12 mouse cellular contexts compared by ENCODE assay signal in the genomic region with DNA sequence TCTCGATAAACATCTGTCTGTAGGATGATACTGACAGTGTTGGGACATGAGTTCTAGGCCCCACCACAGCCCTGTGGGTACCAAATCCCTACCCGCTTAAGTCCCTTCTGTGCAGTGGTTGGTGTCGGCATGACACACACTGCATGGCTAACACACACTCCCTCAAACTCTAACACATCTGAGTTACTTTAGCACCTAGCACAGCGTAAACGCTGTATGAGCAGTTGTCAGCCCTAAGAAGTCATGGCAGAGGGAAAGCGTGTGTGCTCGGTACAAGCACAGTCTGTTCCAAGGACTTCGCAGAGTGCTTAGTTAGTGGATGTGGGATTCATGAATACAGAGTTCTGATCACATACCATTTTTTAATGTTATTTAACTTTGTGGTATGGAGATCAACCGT. TPM values are rescaled to one million over a fixed set of nuclear protein-coding genes. Genes with fewer than 3 reads are reported as not detected.
A peak's percentile ranks its signal among the peaks of the same experiment; 100 is the strongest.
DNase-seq lines count a peak whose midpoint lies in the region; ATAC-seq lines count a peak whose summit lies in the region.
"Had no signal": no experiment of that assay in that cellular context is flagged by ENCODE, and none has a peak within 500 bp of the region (broad histone marks: within the 10 kb centered on the region; RNA-seq: fewer than 3 reads in every experiment).

No protein-coding gene starts in this region.

- H3K4me2 ChIP-seq in kidney, embryonic 15.5 days = no peak overlapping the region
- H3K4me2 ChIP-seq in stomach, embryonic 16.5 days (ENCODE audit: low read depth, low read length) = no peak overlapping the region
- H3K4me2 ChIP-seq: forebrain, embryonic 15.5 days; hindbrain, embryonic 15.5 days had no signal

- H3K36me3 ChIP-seq in kidney, embryonic 15.5 days = 0 out of 2 replicates have a peak, but pooled peaks cover 5% of the 10 kb centered on the region
- peaks cover 56% of the 10 kb centered on the region for H3K36me3 ChIP-seq in megakaryocyte, embryonic 14.5 days (replicated peaks; ENCODE audit: low read length)
- H3K36me3 ChIP-seq in stomach, embryonic 16.5 days (ENCODE audit: control insufficient read depth, insufficient read depth, low read length) = no peaks in the 10 kb centered on the region

- 94% methylated on average over 9 of the region's 9 CpGs for WGBS in kidney, embryonic 15.5 days
- 89% methylated on average over 9 of the region's 9 CpGs for WGBS in stomach, embryonic 16.5 days

- no peak for DNase-seq in frontal cortex, postnatal 14 days (ENCODE audit: low spot score in 2 of 2)
- DNase-seq in kidney, adult 8-10 months = no peak
- no peak for DNase-seq in neural tube, embryonic 10.5 days (ENCODE audit: extremely low spot score, low spot score)
- DNase-seq: cerebellum, postnatal 25 days had no signal

- peaks cover 12% of the 10 kb centered on the region; the same call in 1 of the 2 replicates for H3K4me1 ChIP-seq in kidney, embryonic 15.5 days
- H3K4me1 ChIP-seq in megakaryocyte, embryonic 14.5 days = peaks cover 37% of the 10 kb centered on the region
- peaks cover 16% of the 10 kb centered on the region for H3K4me1 ChIP-seq in stomach, embryonic 16.5 days (ENCODE audit: control insufficient read depth, insufficient read depth, low read length)
- H3K4me1 ChIP-seq: forebrain, embryonic 15.5 days; hindbrain, embryonic 15.5 days had no signal

- H3K4me3 ChIP-seq in kidney, embryonic 15.5 days (replicated peaks) = no peak overlapping the region
- peak overlapping the region; percentile 12 for H3K4me3 ChIP-seq in megakaryocyte, embryonic 14.5 days (replicated peaks)
- H3K4me3 ChIP-seq in stomach, embryonic 16.5 days (replicated peaks; ENCODE audit: low read length) = no peak overlapping the region
- H3K4me3 ChIP-seq: forebrain, embryonic 15.5 days; hindbrain, embryonic 15.5 days had no signal

- H3K9ac ChIP-seq in kidney, embryonic 15.5 days = no peak overlapping the region
- H3K9ac ChIP-seq in stomach, embryonic 16.5 days (ENCODE audit: low read length) = no peak overlapping the region
- H3K9ac ChIP-seq: forebrain, embryonic 15.5 days; hindbrain, embryonic 15.5 days; liver, embryonic 14.5 days had no signal

- peak; percentile 56 for ATAC-seq in frontal cortex, adult (ENCODE audit: low TSS enrichment)
- ATAC-seq in kidney, embryonic 15.5 days (replicated peaks; ENCODE audit: low FRiP score) = no peak
- ATAC-seq in megakaryocyte, adult 5-6 weeks (ENCODE audit: poor library complexity, severe bottlenecking) = no peak
- ATAC-seq in stomach, embryonic 16.5 days (ENCODE audit: insufficient read depth, low FRiP score) = no peak
- ATAC-seq: forebrain, embryonic 15.5 days had no signal

- peak overlapping the region; percentile 73; the same call in 1 of the 2 replicates for H3K27ac ChIP-seq in kidney, embryonic 15.5 days
- peak overlapping the region; percentile 80; the same call in 1 of the 2 replicates for H3K27ac ChIP-seq in stomach, embryonic 16.5 days (ENCODE audit: low read length)
- H3K27ac ChIP-seq: forebrain, embryonic 15.5 days; liver, embryonic 14.5 days had no signal

- no peaks in the 10 kb centered on the region for H3K9me3 ChIP-seq in kidney, embryonic 15.5 days (replicated peaks)
- peaks cover 10% of the 10 kb centered on the region for H3K9me3 ChIP-seq in megakaryocyte, embryonic 14.5 days
- no peaks in the 10 kb centered on the region for H3K9me3 ChIP-seq in stomach, embryonic 16.5 days (replicated peaks; ENCODE audit: control insufficient read depth, low read length)
- H3K9me3 ChIP-seq: forebrain, embryonic 15.5 days; hindbrain, embryonic 15.5 days had no signal

- no peaks in the 10 kb centered on the region for H3K27me3 ChIP-seq in kidney, embryonic 15.5 days
- H3K27me3 ChIP-seq in megakaryocyte, embryonic 14.5 days (replicated peaks) = no peaks in the 10 kb centered on the region
- no peaks in the 10 kb centered on the region for H3K27me3 ChIP-seq in stomach, embryonic 16.5 days (ENCODE audit: control insufficient read depth, insufficient read depth, low read length)
- H3K27me3 ChIP-seq: forebrain, embryonic 15.5 days; hindbrain, embryonic 15.5 days had no signal

RNA-seq across cellular contexts. Expression of a gene that starts 38.1 kb away (rescaled TPM):
- polyA plus RNA-seq in kidney, embryonic 15.5 days (2015; fragmentation: Nextera tagmentation; extraction: Ambion mirVana) = 45.5 and 45.7 TPM in 2 replicates
- polyA plus RNA-seq in megakaryocyte, embryonic 14.5 days (2012; ENCODE audit: insufficient read depth, low replicate concordance) = 3.8 and 8.8 TPM in 2 replicates
- total RNA-seq in megakaryocyte, adult 5-6 weeks (2015) = 28.1 and 31.0 TPM in 2 replicates
- total RNA-seq in megakaryocyte, adult 5-6 weeks (2017) = 49.2 and 59.5 TPM in 2 replicates
- polyA plus RNA-seq in stomach, embryonic 16.5 days (2015; fragmentation: Nextera tagmentation; extraction: Ambion mirVana) = 28.1 and 28.4 TPM in 2 replicates

RNA-seq across cellular contexts. Expression of a gene that starts 39.0 kb away (rescaled TPM):
- 31.7 and 32.2 TPM in 2 replicates for polyA plus RNA-seq in kidney, embryonic 15.5 days (2015; fragmentation: Nextera tagmentation; extraction: Ambion mirVana)
- 27.7 and 51.5 TPM in 2 replicates for polyA plus RNA-seq in megakaryocyte, embryonic 14.5 days (2012; ENCODE audit: insufficient read depth, low replicate concordance)
- total RNA-seq in megakaryocyte, adult 5-6 weeks (2015) = 40.4 and 41.6 TPM in 2 replicates
- total RNA-seq in megakaryocyte, adult 5-6 weeks (2017) = 27.2 and 33.9 TPM in 2 replicates
- polyA plus RNA-seq in stomach, embryonic 16.5 days (2015; fragmentation: Nextera tagmentation; extraction: Ambion mirVana) = 18.5 and 22.9 TPM in 2 replicates
